Mouse (Mus musculus): Measurements from ENCODE around the gene Gimap4.

DNA sequence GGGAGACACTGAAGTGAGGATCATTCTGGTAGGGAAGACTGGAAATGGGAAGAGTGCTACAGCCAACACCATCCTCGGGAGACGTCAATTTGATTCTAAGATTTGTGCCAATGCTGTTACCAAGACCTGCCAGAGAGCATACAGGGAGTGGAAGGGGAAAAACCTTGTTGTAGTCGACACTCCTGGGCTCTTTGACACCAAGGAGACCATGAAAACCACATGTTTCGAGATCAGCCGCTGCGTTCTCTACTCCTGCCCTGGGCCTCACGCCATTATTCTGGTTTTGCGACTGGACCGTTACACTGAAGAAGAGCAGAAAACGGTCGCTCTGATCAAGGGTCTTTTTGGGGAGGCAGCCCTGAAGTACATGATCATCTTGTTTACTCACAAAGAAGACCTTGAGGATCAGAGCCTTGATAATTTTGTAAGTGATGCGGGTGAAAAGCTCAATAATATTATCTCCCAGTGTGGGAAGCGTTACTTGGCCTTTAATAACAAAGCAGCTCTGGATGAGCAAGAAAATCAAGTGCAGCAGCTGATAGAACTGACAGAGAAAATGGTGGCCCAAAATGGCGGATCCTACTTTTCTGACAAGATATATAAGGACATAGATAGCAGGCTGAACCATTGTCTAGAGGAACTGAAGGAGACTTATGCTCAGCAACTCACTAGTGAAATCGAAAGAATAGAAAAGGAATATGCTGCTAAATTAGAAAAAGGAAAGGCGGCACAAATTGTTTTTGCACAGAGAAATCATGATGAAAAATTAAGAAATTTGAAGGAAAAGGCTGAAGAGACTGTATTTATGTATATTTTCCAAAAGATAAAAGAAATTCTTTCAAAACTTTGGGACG is 6.6 kb upstream of the Gimap4 start:
- TF ChIP-seq CTCF (IDR thresholded peaks at IDR 0.05; ENCODE audit: low read depth, low read length) (no peak), POLR2A (IDR thresholded peaks at IDR 0.05; ENCODE audit: extremely low read depth, insufficient read depth, low read length) (no peak)
